Mouse (Mus musculus): ENCODE data around the gene Pten.
"Not testable (repeated sequence)": the region's sequence is repeated elsewhere in the genome, so short reads cannot be mapped to it uniquely, and the experiment has no call there.

The Pten gene

GRCm38 (mm10) chr19:32807610-32808009 lies 50.3 kb downstream of the Pten start:
- DNase-seq (ENCODE audit: low read depth, low spot score) = no peak

GRCm38 (mm10) chr19:32808690-32809089 lies 51.4 kb downstream of the Pten start:
- no peak for DNase-seq (ENCODE audit: low read depth, low spot score)

GRCm38 (mm10) chr19:32809117-32809516 lies 51.8 kb downstream of the Pten start:
- no peak for DNase-seq (ENCODE audit: low read depth, low spot score)

- no peak for DNase-seq (ENCODE audit: low read depth, low spot score)
Observed at GRCm38 (mm10) chr19:32818759-32819158, 61.5 kb downstream of the Pten start.

GRCm38 (mm10) chr19:32822959-32823358 lies 65.7 kb downstream of the Pten start:
- DNase-seq (ENCODE audit: low read depth, low spot score) = not testable (repeated sequence)

GRCm38 (mm10) chr19:32826616-32827015 lies 69.3 kb downstream of the Pten start:
- no peak for DNase-seq (ENCODE audit: low read depth, low spot score)

GRCm38 (mm10) chr19:32829871-32830270 lies 72.6 kb downstream of the Pten start:
- DNase-seq (ENCODE audit: low read depth, low spot score) = no peak

- DNase-seq (ENCODE audit: low read depth, low spot score) = no peak
Observed at GRCm38 (mm10) chr19:32831286-32831685, 74.0 kb downstream of the Pten start.

GRCm38 (mm10) chr19:32840491-32840890 lies 83.2 kb downstream of the Pten start:
- no peak for DNase-seq (ENCODE audit: low read depth, low spot score)

- no peak for DNase-seq (ENCODE audit: low read depth, low spot score)
Observed at GRCm38 (mm10) chr19:32844486-32844885, 87.2 kb downstream of the Pten start.

- DNase-seq (ENCODE audit: low read depth, low spot score) = no peak
Observed at GRCm38 (mm10) chr19:32848041-32848440, 90.7 kb downstream of the Pten start.

- DNase-seq (ENCODE audit: low read depth, low spot score) = no peak
Observed at GRCm38 (mm10) chr19:32852306-32852705, 95.0 kb downstream of the Pten start.

GRCm38 (mm10) chr19:32861675-32862575 lies 104.6 kb downstream of the Pten start:
- DNase-seq (ENCODE audit: low read depth, low spot score) = no peak

GRCm38 (mm10) chr19:32866765-32867164 lies 109.5 kb downstream of the Pten start:
- no peak for DNase-seq (ENCODE audit: low read depth, low spot score)

GRCm38 (mm10) chr19:32867181-32867897 lies 110.0 kb downstream of the Pten start:
- peak; percentile 25 for DNase-seq (ENCODE audit: low read depth, low spot score)

GRCm38 (mm10) chr19:32868560-32868959 lies 111.3 kb downstream of the Pten start:
- no peak for DNase-seq (ENCODE audit: low read depth, low spot score)

- DNase-seq (ENCODE audit: low read depth, low spot score) = no peak
Observed at GRCm38 (mm10) chr19:32869053-32869680, 111.9 kb downstream of the Pten start.

GRCm38 (mm10) chr19:32873904-32874637 lies 116.8 kb downstream of the Pten start:
- DNase-seq (ENCODE audit: low read depth, low spot score) = no peak

Measured in forelimb bud, embryonic 11.5 days (tissue).